Mouse (Mus musculus) forebrain, embryonic 16.5 days (tissue): ENCODE measurements around the gene Actr1a. TPM values are rescaled to one million over a fixed set of nuclear protein-coding genes. Genes with fewer than 3 reads are reported as not detected.
A peak's percentile ranks its signal among the peaks of the same experiment; 100 is the strongest.

Experiments
- ATAC-seq: fragments of 200-750 bp; cut with Nextera tagmentation; 2 replicates; pipeline ENCODE4 v1.8.0; 2017; ENCODE audit warnings: mild to moderate bottlenecking, moderate library complexity
- H3K27ac ChIP-seq: fragments of 300-500 bp; sonication (generic); 2 replicates; pipeline ENCODE4 v1.5.1; 2014; ENCODE audit warnings: low read length, control low read depth
- H3K27me3 ChIP-seq: fragments of 300-500 bp; sonication (generic); replicated peaks from 2 replicates; pipeline ENCODE4 v1.6.1; 2014; ENCODE audit warnings: low read length; ENCODE audit not compliant: control insufficient read depth, insufficient read depth
- H3K36me3 ChIP-seq: fragments of 300-500 bp; sonication (generic); 2 replicates; pipeline ENCODE4 v1.6.1; 2014; ENCODE audit not compliant: control insufficient read depth, insufficient read depth
- H3K4me1 ChIP-seq: fragments of 300-500 bp; sonication (generic); replicated peaks from 2 replicates; pipeline ENCODE4 v1.6.1; 2014; ENCODE audit warnings: low read length; ENCODE audit not compliant: control insufficient read depth, insufficient read depth
- H3K4me2 ChIP-seq: fragments of 300-500 bp; sonication (generic); 2 replicates; pipeline ENCODE4 v1.6.1; 2014; ENCODE audit warnings: mild to moderate bottlenecking, low read length, control low read depth
- H3K4me3 ChIP-seq: fragments of 300-500 bp; sonication (generic); replicated peaks from 2 replicates; pipeline ENCODE4 v1.5.1; 2014; ENCODE audit warnings: mild to moderate bottlenecking, low read length, control low read depth
- H3K9ac ChIP-seq: fragments of 300-500 bp; sonication (generic); replicated peaks from 2 replicates; pipeline ENCODE4 v1.6.1; 2014; ENCODE audit warnings: low read depth, low read length, control low read depth
- H3K9me3 ChIP-seq: fragments of 300-500 bp; sonication (generic); 2 replicates; pipeline ENCODE4 v1.6.1; 2016; ENCODE audit warnings: low read length; ENCODE audit not compliant: control insufficient read depth
- WGBS: fragments of 180-500 bp; shearing (Covaris S2); extraction: QIAGEN DNeasy Blood & Tissue Kit; methylation state at CpG from one replicate; pipeline ENCODE4 v1.1.7; 2014; 5-methylcytosine and 5-hydroxymethylcytosine counted together
- polyA plus RNA-seq: library from polyadenylated mRNA; unstranded; fragments of >200 nt; fragmentation: Nextera tagmentation; extraction: Ambion mirVana; gene quantifications from 2 replicates; pipeline ENCODE4 v1.2.1, GENCODE M21; 2015

Actr1a gene
- polyA plus RNA-seq, 1 experiment from 2014 or later = 400 TPM

- 29% methylated on average over 14 of the region's 14 CpGs for WGBS
- Histone ChIP-seq H3K9ac (peak overlapping the region; percentile 92), H3K27ac (peak overlapping the region; percentile 86), H3K9me3 (no peaks in the 10 kb centered on the region), H3K27me3 (no peaks in the 10 kb centered on the region), H3K36me3 (no peaks in the 10 kb centered on the region), H3K4me3 (peak overlapping the region; percentile 81), H3K4me1 (peaks cover 16% of the 10 kb centered on the region), H3K4me2 (peak overlapping the region; percentile 93)
- peak; percentile 2; the same call in 1 of the 2 replicates for ATAC-seq
Observed at GRCm38 (mm10) chr19:46347936-46348668, 47.4 kb downstream of the Actr1a start.

- no peak overlapping the region for H3K4me3 ChIP-seq
- H3K9me3 ChIP-seq = no peaks in the 10 kb centered on the region
- WGBS = 98% methylated on average over 1 of the region's 1 CpGs
- no peaks in the 10 kb centered on the region for H3K27me3 ChIP-seq
- H3K36me3 ChIP-seq = no peaks in the 10 kb centered on the region
- H3K9ac ChIP-seq = no peak overlapping the region
- H3K27ac ChIP-seq = no peak overlapping the region
- no peak for ATAC-seq
- no peak overlapping the region for H3K4me2 ChIP-seq
- H3K4me1 ChIP-seq = peaks cover 16% of the 10 kb centered on the region
Observed at GRCm38 (mm10) chr19:46347146-46347545, 48.4 kb downstream of the Actr1a start.

GRCm38 (mm10) chr19:46344710-46345419 is 50.7 kb downstream of the Actr1a start:
- ATAC-seq = no peak
- no peaks in the 10 kb centered on the region for H3K27me3 ChIP-seq
- 23% methylated on average over 7 of the region's 7 CpGs for WGBS
- peaks cover 13% of the 10 kb centered on the region for H3K4me1 ChIP-seq
- H3K4me3 ChIP-seq = no peak overlapping the region
- H3K9ac ChIP-seq = no peak overlapping the region
- no peak overlapping the region for H3K4me2 ChIP-seq
- H3K27ac ChIP-seq = no peak overlapping the region
- H3K36me3 ChIP-seq = no peaks in the 10 kb centered on the region
- no peaks in the 10 kb centered on the region for H3K9me3 ChIP-seq

GRCm38 (mm10) chr19:46339287-46339971 is 56.1 kb downstream of the Actr1a start:
- Histone ChIP-seq H3K9ac (peak overlapping the region; percentile 16), H3K4me1 (peaks cover 27% of the 10 kb centered on the region), H3K4me3 (peak overlapping the region; percentile 29), H3K9me3 (no peaks in the 10 kb centered on the region), H3K27me3 (no peaks in the 10 kb centered on the region), H3K4me2 (peak overlapping the region; percentile 45), H3K27ac (peak overlapping the region; percentile 76), H3K36me3 (no peaks in the 10 kb centered on the region)
- WGBS = 38% methylated on average over 7 of the region's 7 CpGs
- peak; percentile 47 for ATAC-seq

GRCm38 (mm10) chr19:46338942-46339286 is 56.6 kb downstream of the Actr1a start:
- WGBS = 47% methylated on average over 6 of the region's 6 CpGs
- H3K36me3 ChIP-seq = no peaks in the 10 kb centered on the region
- H3K27me3 ChIP-seq = no peaks in the 10 kb centered on the region
- H3K9me3 ChIP-seq = no peaks in the 10 kb centered on the region
- ATAC-seq = no peak
- peak overlapping the region; percentile 45 for H3K4me2 ChIP-seq
- H3K9ac ChIP-seq = peak overlapping the region; percentile 16
- peak overlapping the region; percentile 76 for H3K27ac ChIP-seq
- peak overlapping the region; percentile 29 for H3K4me3 ChIP-seq
- peaks cover 27% of the 10 kb centered on the region for H3K4me1 ChIP-seq

GRCm38 (mm10) chr19:46338331-46338936 is 57.1 kb downstream of the Actr1a start, which contains the start of gene Cuedc2:
TSS of gene Cuedc2 (minus strand) at chr19:46338702.
- H3K27ac ChIP-seq = peak within 1 kb of the TSS; percentile 83
- H3K4me2 ChIP-seq = peak within 1 kb of the TSS; percentile 94
- peak; percentile 89 for ATAC-seq

GRCm38 (mm10) chr19:46337719-46338330 is 57.7 kb downstream of the Actr1a start:
- H3K4me3 ChIP-seq = peak overlapping the region; percentile 87
- no peak for ATAC-seq
- H3K9ac ChIP-seq = peak overlapping the region; percentile 91
- H3K27me3 ChIP-seq = no peaks in the 10 kb centered on the region
- peak overlapping the region; percentile 94 for H3K4me2 ChIP-seq
- no peaks in the 10 kb centered on the region for H3K36me3 ChIP-seq
- 27% methylated on average over 15 of the region's 15 CpGs for WGBS
- no peaks in the 10 kb centered on the region for H3K9me3 ChIP-seq
- H3K4me1 ChIP-seq = peaks cover 27% of the 10 kb centered on the region
- H3K27ac ChIP-seq = peak overlapping the region; percentile 83

More at GRCm38 (mm10) chr19:46338331-46338936, 57.1 kb downstream of the Actr1a start, which contains the start of gene Cuedc2:
- Histone ChIP-seq H3K4me1 (peaks cover 27% of the 10 kb centered on the region), H3K4me3 (peak within 1 kb of the TSS; percentile 87), H3K9ac (peak within 1 kb of the TSS; percentile 91), H3K9me3 (no peaks in the 10 kb centered on the region), H3K36me3 (no peaks in the 10 kb centered on the region), H3K27me3 (no peaks in the 10 kb centered on the region)
- WGBS = under 1% methylated on average over 31 of the region's 31 CpGs

- Histone ChIP-seq H3K4me2 (no peak overlapping the region), H3K4me3 (no peak overlapping the region), H3K4me1 (peaks cover 33% of the 10 kb centered on the region), H3K36me3 (peaks cover 9% of the 10 kb centered on the region), H3K27ac (no peak overlapping the region), H3K9me3 (no peaks in the 10 kb centered on the region), H3K27me3 (no peaks in the 10 kb centered on the region), H3K9ac (no peak overlapping the region)
- ATAC-seq = no peak
- 79% methylated on average over 3 of the region's 3 CpGs for WGBS
Observed at GRCm38 (mm10) chr19:46333906-46334305, 61.6 kb downstream of the Actr1a start.
